Mouse (Mus musculus) cerebellum, adult 2 months (tissue): ENCODE results near the gene Ptgs2. TPM values are rescaled to one million over a fixed set of nuclear protein-coding genes. Genes with fewer than 3 reads are reported as not detected.

ENCODE experiments used
- DNase-seq, 2 experiments: peaks; one replicate each; pipeline ENCODE4 v3.0.0; 2021
- H3K27ac ChIP-seq: fragments of 200-500 bp; 2 replicates; pipeline ENCODE4 v1.5.1; 2012; ENCODE audit warnings: low read length, control low read depth, inconsistent platforms; ENCODE audit not compliant: insufficient read depth
- H3K27me3 ChIP-seq: fragments of 200-500 bp; 2 replicates; pipeline ENCODE4 v1.6.1; 2012; ENCODE audit warnings: inconsistent platforms, mild to moderate bottlenecking, low read length, moderate library complexity; ENCODE audit not compliant: control insufficient read depth, insufficient read depth
- H3K4me1 ChIP-seq: fragments of 200-500 bp; 2 replicates; pipeline ENCODE4 v1.6.1; 2011; ENCODE audit warnings: low read length; ENCODE audit not compliant: control insufficient read depth, insufficient read depth
- H3K4me3 ChIP-seq: fragments of 200-500 bp; replicated peaks from 2 replicates; pipeline ENCODE3; 2011; ENCODE audit warnings: mild to moderate bottlenecking, low read depth, low read length, control low read depth; ENCODE audit not compliant: insufficient read depth
- CTCF ChIP-seq: fragments of 200-500 bp; IDR thresholded peaks from 2 replicates; pipeline ENCODE4 v1.5.1; 2011; ENCODE audit warnings: low read depth, mild to moderate bottlenecking, control low read depth, low read length, moderate library complexity, borderline replicate concordance; ENCODE audit not compliant: insufficient read depth
- POLR2A ChIP-seq: fragments of 200-500 bp; IDR thresholded peaks from 2 replicates; pipeline ENCODE4 v1.6.1; 2011; ENCODE audit warnings: low read length, control low read depth, borderline replicate concordance; ENCODE audit not compliant: insufficient read depth
- WGBS: fragments of 180-500 bp; shearing (Covaris S2); methylation state at CpG from one replicate; pipeline ENCODE4 v1.1.7; 2018; 5-methylcytosine and 5-hydroxymethylcytosine counted together
- polyA plus RNA-seq: library from polyadenylated mRNA; depleted of rRNA; stranded (reverse); fragments of >200 nt; gene quantifications from 2 replicates; pipeline ENCODE4 v1.2.3, GENCODE M21; 2012; rRNA removed

Ptgs2 gene
- polyA plus RNA-seq, 1 experiment = 0.41 TPM

DNA sequence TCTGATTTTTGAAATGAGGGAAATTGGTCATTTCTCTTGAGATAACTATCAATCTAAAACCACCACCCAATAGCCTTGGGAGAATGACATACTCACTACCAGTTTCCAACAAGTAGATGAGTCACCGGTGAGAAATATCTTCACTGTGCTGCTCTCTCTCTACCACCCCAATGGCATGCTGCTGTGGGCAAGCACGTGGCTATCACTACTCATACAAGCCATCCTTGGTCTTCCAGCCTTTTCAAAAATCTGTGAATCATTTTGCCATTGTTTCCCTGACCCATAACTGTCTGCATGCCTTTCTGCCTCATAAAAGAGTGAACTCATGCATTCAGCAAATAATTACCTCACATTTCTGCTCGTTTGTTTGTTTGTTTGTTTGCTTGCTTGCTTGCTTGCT lies 51.6 kb downstream of the Ptgs2 start:
- 57% methylated on average over 3 of the region's 3 CpGs for WGBS
- Histone ChIP-seq H3K27ac (no peak overlapping the region), H3K27me3 (no peaks in the 10 kb centered on the region; the same call in 1 of the 2 replicates), H3K4me1 (no peaks in the 10 kb centered on the region), H3K4me3 (no peak overlapping the region)
- TF ChIP-seq POLR2A (no peak), CTCF (no peak)
- no peak for DNase-seq

Other genes starting within 250 kb of the Ptgs2 start
- 4.4 and 4.9 TPM in 2 replicates for gene Pla2g4a, start 138.7 kb upstream of the Ptgs2 start, polyA plus RNA-seq
- not detected in 2 replicates for gene Pdc, start 219.4 kb downstream of the Ptgs2 start, polyA plus RNA-seq